Mouse (Mus musculus): Measurements from ENCODE around the gene Ptafr. TPM values are rescaled to one million over a fixed set of nuclear protein-coding genes. Genes with fewer than 3 reads are reported as not detected.

The Ptafr gene
- polyA plus RNA-seq (2016; fragmentation: Nextera tagmentation; extraction: Ambion mirVana) = 0.50 and 0.68 TPM in 2 replicates

DNA sequence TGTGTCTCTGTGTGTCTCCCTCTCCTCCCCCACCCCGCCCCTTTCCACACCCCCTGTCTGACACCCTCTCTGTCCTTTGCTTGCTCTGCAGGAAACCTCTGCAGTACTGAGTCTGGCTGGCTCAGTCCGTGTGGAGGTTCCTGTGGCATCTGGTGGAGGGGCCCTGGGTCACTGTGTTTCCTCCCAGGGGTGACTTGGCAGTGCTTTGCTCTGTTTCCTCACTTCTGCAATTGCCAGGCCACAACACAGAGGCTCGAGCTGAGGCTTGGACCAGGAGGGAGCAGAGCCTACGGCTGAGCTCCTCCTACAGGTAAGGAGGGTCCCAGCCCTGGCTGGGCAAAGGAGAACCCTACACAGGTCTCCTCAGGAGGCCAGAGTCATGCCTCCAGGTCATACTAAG lies at the start of gene Ptafr:
TSS of gene Ptafr (plus strand) at position 103 of the 400 bp plus-strand sequence.
- no peak within 1 kb of the TSS for H3K4me2 ChIP-seq (replicated peaks)
- no peaks in the 10 kb centered on the region for H3K27me3 ChIP-seq
- no peak within 1 kb of the TSS for H3K27ac ChIP-seq (replicated peaks)
- no peaks in the 10 kb centered on the region for H3K36me3 ChIP-seq
- no peak within 1 kb of the TSS for H3K9ac ChIP-seq (replicated peaks)
- ATAC-seq (ENCODE audit: low FRiP score, low read depth) = no peak
- H3K9me3 ChIP-seq = no peaks in the 10 kb centered on the region
- WGBS = 46% methylated on average over 4 of the region's 4 CpGs
- H3K4me3 ChIP-seq = no peak within 1 kb of the TSS
- H3K4me1 ChIP-seq = no peaks in the 10 kb centered on the region

DNA sequence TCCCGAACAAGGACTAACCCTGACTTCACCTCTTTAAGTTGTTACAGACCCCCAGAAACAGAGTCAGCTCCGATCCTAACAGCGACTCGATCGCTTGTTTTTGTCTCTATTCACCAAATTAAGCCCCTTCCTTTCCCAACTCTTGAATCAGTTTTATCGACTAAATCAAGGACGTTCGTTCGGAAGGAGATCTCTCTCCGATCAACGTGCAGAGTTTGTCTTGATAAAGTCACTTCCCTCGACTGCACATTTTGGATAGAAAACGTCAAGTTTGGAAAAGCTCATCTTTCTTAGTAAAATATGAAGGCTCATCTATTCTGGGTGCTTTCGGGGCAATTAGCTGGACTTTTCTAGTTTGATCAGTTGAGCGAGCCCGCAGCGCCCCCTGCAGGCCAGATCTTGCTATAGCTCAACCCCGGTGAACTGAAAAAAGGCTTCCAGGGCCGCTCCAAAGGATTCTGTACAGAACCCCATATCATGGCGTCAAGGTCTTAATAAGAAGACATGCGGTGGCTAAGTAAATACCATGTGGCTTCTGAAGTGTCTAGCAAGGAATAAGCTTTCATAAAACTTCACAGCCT lies 49.2 kb upstream of the Ptafr start:
- WGBS = 1% methylated on average over 21 of the region's 21 CpGs
- Histone ChIP-seq H3K9ac (replicated peaks) (peak overlapping the region; percentile 41; the same call in 1 of the 2 replicates), H3K4me2 (replicated peaks) (peak overlapping the region; percentile 84), H3K4me3 (peak overlapping the region; percentile 41), H3K4me1 (peaks cover 15% of the 10 kb centered on the region; the same call in 1 of the 2 replicates), H3K9me3 (no peaks in the 10 kb centered on the region), H3K27me3 (peaks cover 13% of the 10 kb centered on the region), H3K27ac (replicated peaks) (no peak overlapping the region), H3K36me3 (no peaks in the 10 kb centered on the region)
- no peak for ATAC-seq (ENCODE audit: low FRiP score, low read depth)

- peak overlapping the region; percentile 84 for H3K4me2 ChIP-seq (replicated peaks)
- peak overlapping the region; percentile 41; the same call in 1 of the 2 replicates for H3K9ac ChIP-seq (replicated peaks)
- H3K4me1 ChIP-seq = peaks cover 14% of the 10 kb centered on the region; the same call in 1 of the 2 replicates
- 20% methylated on average over 22 of the region's 22 CpGs for WGBS
- H3K27me3 ChIP-seq = peaks cover 13% of the 10 kb centered on the region
- peak overlapping the region; percentile 41 for H3K4me3 ChIP-seq
- H3K9me3 ChIP-seq = no peaks in the 10 kb centered on the region
- peak overlapping the region; percentile 46; the same call in 1 of the 2 replicates for H3K27ac ChIP-seq (replicated peaks)
- ATAC-seq (ENCODE audit: low FRiP score, low read depth) = peak; percentile 87
- no peaks in the 10 kb centered on the region for H3K36me3 ChIP-seq
These were observed 48.3 kb upstream of the Ptafr start for GRCm38 (mm10) chr4:132515369-132516155.

DNA sequence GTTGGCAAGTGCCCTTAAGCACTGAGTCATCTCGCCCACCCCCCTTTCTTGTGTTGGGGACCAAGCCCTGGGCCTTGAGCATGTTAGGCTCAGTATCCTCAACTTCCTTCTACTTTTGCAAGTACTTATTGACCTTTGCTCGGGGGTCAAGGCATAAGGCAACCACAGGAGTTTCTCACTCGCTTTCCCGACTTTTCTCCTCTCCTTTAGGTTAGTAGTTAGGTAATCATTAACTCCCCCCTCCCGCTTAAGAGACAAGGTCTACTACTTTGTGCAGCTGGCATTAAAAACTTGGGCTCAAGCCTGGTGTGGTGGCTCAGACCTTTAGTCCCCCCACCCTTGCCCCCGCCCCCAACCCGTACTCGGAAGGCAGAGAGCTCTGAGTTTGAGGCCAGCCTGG lies 45.8 kb upstream of the Ptafr start:
- Histone ChIP-seq H3K27ac (replicated peaks) (no peak overlapping the region), H3K9me3 (no peaks in the 10 kb centered on the region), H3K4me1 (peaks cover 13% of the 10 kb centered on the region; the same call in 1 of the 2 replicates), H3K36me3 (no peaks in the 10 kb centered on the region), H3K4me3 (no peak overlapping the region), H3K27me3 (peaks cover 8% of the 10 kb centered on the region), H3K9ac (replicated peaks) (no peak overlapping the region), H3K4me2 (replicated peaks) (no peak overlapping the region)
- ATAC-seq (ENCODE audit: low FRiP score, low read depth) = no peak
- 84% methylated on average over 8 of the region's 8 CpGs for WGBS

DNA sequence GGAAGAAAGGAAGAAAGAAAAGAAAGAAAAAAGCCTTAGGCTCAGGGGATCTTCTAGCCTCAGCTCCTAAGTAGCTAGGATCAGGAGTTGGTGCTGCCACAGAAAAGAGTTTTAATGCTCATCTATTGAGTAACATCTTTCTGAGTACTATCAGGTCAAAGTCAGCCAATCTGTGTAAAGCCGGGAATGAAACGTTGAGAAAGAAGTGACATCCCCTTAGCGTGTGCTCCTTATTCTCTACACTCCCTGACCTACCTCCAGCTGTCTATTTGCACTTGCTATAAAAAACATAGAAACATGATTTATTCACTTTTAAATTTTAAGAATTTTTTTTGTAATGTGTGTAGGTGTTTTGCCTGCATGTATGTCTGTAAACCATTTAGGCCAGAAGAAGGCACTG lies 44.7 kb upstream of the Ptafr start:
- no peaks in the 10 kb centered on the region for H3K9me3 ChIP-seq
- H3K4me2 ChIP-seq (replicated peaks) = no peak overlapping the region
- peaks cover 16% of the 10 kb centered on the region for H3K4me1 ChIP-seq
- 90% methylated on average over 3 of the region's 3 CpGs for WGBS
- no peak overlapping the region for H3K9ac ChIP-seq (replicated peaks)
- no peaks in the 10 kb centered on the region for H3K27me3 ChIP-seq
- no peak for ATAC-seq (ENCODE audit: low FRiP score, low read depth)
- H3K27ac ChIP-seq (replicated peaks) = no peak overlapping the region
- H3K36me3 ChIP-seq = no peaks in the 10 kb centered on the region
- no peak overlapping the region for H3K4me3 ChIP-seq

GRCm38 (mm10) chr4:132524321-132524741 lies 39.5 kb upstream of the Ptafr start:
- Histone ChIP-seq H3K4me1 (peaks cover 8% of the 10 kb centered on the region; the same call in 1 of the 2 replicates), H3K9ac (replicated peaks) (no peak overlapping the region), H3K4me3 (no peak overlapping the region), H3K9me3 (no peaks in the 10 kb centered on the region), H3K27ac (replicated peaks) (no peak overlapping the region), H3K36me3 (peaks cover 2% of the 10 kb centered on the region; the same call in 1 of the 2 replicates), H3K4me2 (replicated peaks) (no peak overlapping the region), H3K27me3 (no peaks in the 10 kb centered on the region)
- no peak for ATAC-seq (ENCODE audit: low FRiP score, low read depth)
- 11% methylated on average over 11 of the region's 11 CpGs for WGBS

DNA sequence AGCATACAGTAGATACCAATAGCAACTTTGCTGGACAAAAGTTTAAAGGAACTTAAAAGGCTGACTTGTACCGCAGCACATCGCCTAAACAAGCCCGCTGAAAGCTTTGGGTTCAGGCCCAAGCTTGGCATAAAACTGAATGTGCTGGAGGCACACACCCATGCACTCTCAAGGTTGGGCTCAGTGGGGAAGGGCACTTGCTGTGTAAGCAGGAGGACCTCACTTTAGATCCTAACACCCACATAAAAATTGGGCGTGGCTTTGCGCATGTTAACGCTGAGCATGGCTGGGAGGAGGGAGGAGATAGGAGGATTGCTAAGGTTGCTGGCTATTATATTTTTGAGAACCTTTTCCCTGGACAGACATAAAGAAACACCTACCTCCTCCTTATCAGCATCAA lies 39.1 kb upstream of the Ptafr start:
- no peak overlapping the region for H3K27ac ChIP-seq (replicated peaks)
- H3K4me3 ChIP-seq = no peak overlapping the region
- H3K4me1 ChIP-seq = peaks cover 8% of the 10 kb centered on the region; the same call in 1 of the 2 replicates
- no peak for ATAC-seq (ENCODE audit: low FRiP score, low read depth)
- H3K4me2 ChIP-seq (replicated peaks) = no peak overlapping the region
- H3K9ac ChIP-seq (replicated peaks) = no peak overlapping the region
- H3K36me3 ChIP-seq = peaks cover 5% of the 10 kb centered on the region
- no peaks in the 10 kb centered on the region for H3K27me3 ChIP-seq
- 50% methylated on average over 6 of the region's 6 CpGs for WGBS
- no peaks in the 10 kb centered on the region for H3K9me3 ChIP-seq

DNA sequence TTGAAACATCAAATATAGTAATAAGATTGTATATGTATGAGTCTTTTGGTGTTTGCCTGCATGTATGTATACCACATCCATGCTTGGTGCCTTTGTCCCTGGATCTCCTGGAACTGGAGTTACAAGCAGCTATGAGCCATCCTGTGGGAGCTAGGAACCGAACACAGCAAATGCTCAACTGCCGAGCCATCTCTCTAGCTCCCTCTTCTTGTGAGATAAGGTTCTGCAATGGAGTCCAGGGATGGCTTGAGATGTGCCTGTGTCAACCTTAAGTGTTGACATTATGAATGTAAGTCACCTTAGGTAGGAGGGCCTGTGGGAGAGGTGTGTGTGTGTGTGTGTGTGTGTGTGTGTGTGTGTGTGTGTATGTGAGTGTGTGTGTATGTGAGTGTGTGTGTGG lies 37.2 kb upstream of the Ptafr start:
- 44% methylated on average over 2 of the region's 2 CpGs for WGBS
- peaks cover 18% of the 10 kb centered on the region for H3K36me3 ChIP-seq
- H3K27ac ChIP-seq (replicated peaks) = no peak overlapping the region
- H3K9ac ChIP-seq (replicated peaks) = no peak overlapping the region
- H3K4me1 ChIP-seq = peaks cover 10% of the 10 kb centered on the region
- no peaks in the 10 kb centered on the region for H3K9me3 ChIP-seq
- H3K4me2 ChIP-seq (replicated peaks) = no peak overlapping the region
- no peak overlapping the region for H3K4me3 ChIP-seq
- H3K27me3 ChIP-seq = no peaks in the 10 kb centered on the region
- ATAC-seq (ENCODE audit: low FRiP score, low read depth) = no peak

DNA sequence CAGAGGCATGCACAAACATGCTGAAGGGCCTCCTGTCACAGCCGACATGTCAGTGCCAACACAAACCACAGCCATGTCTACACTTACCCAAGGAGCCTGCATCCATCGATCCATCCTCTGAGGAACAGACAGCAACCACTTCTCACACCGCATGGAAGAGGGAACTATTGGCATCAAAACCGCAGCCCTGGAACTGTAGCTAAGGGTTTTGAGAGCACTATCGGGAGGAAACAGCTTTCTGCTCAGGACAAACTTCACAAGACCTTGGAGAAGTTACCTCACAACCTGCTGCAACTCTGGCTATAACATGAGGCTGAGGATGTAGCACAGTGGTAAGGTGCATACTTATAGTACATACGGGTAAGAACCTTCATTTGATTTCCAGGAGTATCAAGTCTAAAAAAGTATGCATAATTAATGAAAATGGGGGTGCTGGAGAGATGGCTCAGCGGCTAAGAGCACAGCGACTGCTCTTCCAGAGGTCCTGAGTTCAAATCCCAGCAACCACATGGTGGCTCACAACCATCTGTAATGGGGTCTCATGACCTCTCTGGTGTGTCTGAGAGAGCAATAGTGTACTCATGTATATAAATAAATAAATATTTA lies 35.8 kb upstream of the Ptafr start:
- peaks cover 18% of the 10 kb centered on the region for H3K36me3 ChIP-seq
- H3K4me2 ChIP-seq (replicated peaks) = no peak overlapping the region
- H3K27me3 ChIP-seq = no peaks in the 10 kb centered on the region
- no peak for ATAC-seq (ENCODE audit: low FRiP score, low read depth)
- H3K9me3 ChIP-seq = no peaks in the 10 kb centered on the region
- H3K27ac ChIP-seq (replicated peaks) = no peak overlapping the region
- no peak overlapping the region for H3K9ac ChIP-seq (replicated peaks)
- no peak overlapping the region for H3K4me3 ChIP-seq
- WGBS = 94% methylated on average over 8 of the region's 8 CpGs
- peaks cover 20% of the 10 kb centered on the region for H3K4me1 ChIP-seq

DNA sequence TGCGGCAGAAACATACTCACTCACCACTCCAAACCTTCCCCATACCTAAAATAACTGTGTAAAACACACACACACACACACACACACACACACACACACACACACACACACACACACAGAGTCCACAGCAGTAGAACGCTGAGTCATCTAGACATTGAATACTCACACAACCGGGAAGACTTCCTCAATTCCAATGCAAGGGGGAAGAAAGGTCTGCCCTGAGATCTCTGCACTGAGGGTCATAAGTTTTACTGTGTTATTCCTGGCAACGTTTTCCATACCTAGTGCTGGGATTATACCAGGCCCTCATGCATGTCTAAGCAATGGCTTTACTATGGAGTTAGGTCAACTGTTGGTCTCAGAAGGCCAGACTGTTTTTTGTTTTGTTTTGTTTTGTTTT lies 34.5 kb upstream of the Ptafr start:
- ATAC-seq (ENCODE audit: low FRiP score, low read depth) = no peak

GRCm38 (mm10) chr4:132530033-132530804 lies 33.6 kb upstream of the Ptafr start:
- no peaks in the 10 kb centered on the region for H3K9me3 ChIP-seq

More for the DNA sequence above, 34.5 kb upstream of the Ptafr start:
- Histone ChIP-seq H3K36me3 (peaks cover 18% of the 10 kb centered on the region), H3K27ac (replicated peaks) (no peak overlapping the region), H3K9me3 (no peaks in the 10 kb centered on the region), H3K4me3 (no peak overlapping the region), H3K27me3 (no peaks in the 10 kb centered on the region), H3K9ac (replicated peaks) (no peak overlapping the region), H3K4me2 (replicated peaks) (no peak overlapping the region), H3K4me1 (peaks cover 21% of the 10 kb centered on the region)
- WGBS = 91% methylated on average over 4 of the region's 4 CpGs

More at GRCm38 (mm10) chr4:132530033-132530804, 33.6 kb upstream of the Ptafr start:
- Histone ChIP-seq H3K9ac (replicated peaks) (no peak overlapping the region), H3K27me3 (no peaks in the 10 kb centered on the region), H3K36me3 (peaks cover 18% of the 10 kb centered on the region), H3K4me1 (peaks cover 21% of the 10 kb centered on the region), H3K4me2 (replicated peaks) (no peak overlapping the region), H3K4me3 (no peak overlapping the region), H3K27ac (replicated peaks) (no peak overlapping the region)
- 92% methylated on average over 20 of the region's 20 CpGs for WGBS
- no peak for ATAC-seq (ENCODE audit: low FRiP score, low read depth)

Measured in midbrain, embryonic 12.5 days (tissue).